Mouse (Mus musculus) telencephalon, adult 2 months (tissue): ENCODE results near the gene Rdm1.
"Not testable (repeated sequence)": the region's sequence is repeated elsewhere in the genome, so short reads cannot be mapped to it uniquely, and the experiment has no call there.

Experiments
- DNase-seq: peaks from one replicate; pipeline ENCODE4 v3.0.0-alpha.2; 2011; ENCODE audit warnings: low read depth, low spot score

The Rdm1 gene

DNA sequence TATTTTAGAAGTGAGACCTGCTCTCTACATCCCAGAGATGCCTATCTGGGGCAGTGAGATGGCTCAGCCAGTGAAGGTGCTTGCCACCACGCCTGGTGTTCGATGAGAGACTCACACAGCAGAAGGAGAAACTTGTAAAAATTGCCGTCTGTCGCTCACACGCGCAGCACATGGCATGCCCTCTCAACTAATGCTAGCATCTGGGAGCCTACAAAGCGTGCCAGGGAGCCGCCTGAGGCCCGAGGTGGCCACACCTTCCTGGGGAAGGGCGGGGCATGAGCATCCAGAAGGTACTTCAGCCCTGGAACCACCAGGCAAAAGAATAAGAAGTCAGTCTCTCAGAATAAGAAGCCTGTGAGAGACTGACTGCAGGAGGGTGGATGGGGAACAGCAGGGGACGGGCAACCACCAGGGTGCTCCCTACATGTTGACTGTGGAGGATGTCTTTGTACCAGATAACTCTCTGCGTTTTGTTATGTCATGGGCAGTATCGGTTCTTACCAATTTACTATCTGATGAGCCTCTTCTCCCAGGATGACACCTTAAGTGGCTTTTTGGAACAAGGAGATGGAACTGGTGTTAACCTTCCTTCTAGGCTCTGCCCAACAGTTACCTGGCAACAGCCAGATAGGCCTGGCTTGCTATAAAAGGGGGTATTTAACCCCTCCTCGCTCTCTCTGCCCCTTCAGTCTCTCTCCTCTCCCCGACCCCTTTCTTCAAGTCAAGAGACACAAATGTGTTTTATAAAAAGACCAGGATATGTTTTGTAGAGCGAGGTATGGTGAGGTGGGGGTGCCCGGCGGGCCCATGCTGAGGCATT is 9.8 kb upstream of the Rdm1 start:
- no peak for DNase-seq

DNA sequence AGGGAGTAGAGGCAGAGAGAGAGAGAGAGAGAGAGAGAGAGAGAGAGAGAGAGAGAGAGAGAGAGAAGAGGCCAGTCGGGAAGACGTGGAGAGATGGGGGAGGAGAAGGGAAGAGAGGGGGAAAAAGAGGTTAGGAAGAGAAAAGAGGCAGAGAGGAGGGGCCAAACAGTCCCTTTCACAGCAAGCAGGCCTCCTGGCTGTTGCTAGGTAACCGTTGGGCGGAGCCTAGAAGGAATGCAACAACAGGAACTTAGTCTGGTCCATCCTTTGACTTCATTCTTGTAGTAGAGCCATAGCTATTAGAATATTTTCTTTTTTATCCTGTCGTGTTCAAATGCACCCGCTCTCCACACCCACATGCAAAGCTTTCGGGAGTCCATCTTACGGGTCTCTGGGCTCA is 9.1 kb upstream of the Rdm1 start:
- DNase-seq = no peak

DNA sequence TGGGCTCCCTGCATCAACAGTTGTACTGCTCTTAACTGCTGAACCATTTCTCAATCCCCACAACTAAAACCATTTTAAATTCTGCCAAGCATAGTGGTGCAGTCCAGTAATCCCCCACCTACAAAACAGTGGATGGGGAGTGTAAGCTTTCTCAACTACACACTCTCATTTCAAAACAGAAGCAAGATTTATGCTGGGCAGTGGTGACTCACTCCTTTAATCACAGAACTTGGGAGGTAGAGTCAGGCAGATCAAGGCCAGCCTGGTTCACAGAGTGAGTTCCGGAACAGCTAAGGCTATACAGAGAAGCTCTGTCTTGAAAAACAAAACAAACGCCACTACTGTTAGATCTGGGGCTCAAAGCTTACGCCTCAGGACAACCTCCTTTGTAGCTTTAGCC is 8.4 kb upstream of the Rdm1 start:
- DNase-seq = no peak

DNA sequence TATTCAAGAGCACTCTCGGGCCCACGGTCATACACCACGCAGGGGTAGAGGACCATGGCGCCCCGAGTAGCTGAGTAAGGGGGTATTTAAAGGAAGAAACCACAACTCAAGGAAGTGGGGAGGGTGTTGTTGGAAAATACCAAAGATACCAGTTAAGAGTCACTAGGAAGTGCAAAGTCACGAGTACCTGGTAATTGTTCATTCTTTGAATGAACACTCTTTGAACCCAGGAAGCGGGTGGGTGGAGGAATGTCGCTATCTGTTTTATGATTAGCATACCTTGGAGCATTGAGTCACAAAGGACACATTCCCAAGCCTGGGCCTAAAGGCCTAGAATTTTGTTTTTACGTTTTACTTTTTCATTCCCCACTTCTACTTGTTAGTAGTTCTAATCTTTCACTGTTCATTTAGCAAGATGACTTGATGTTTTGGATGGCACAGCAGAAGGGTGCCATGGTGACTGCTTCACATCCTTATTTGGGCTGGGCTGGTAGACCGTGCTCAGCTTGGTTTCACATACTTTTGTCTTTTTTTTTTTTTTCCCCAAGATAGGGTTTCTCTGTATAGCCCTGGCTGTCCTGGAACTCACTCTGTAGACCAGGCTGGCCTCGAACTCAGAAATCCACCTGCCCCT is 6.9 kb upstream of the Rdm1 start:
- DNase-seq = not testable (repeated sequence)

DNA sequence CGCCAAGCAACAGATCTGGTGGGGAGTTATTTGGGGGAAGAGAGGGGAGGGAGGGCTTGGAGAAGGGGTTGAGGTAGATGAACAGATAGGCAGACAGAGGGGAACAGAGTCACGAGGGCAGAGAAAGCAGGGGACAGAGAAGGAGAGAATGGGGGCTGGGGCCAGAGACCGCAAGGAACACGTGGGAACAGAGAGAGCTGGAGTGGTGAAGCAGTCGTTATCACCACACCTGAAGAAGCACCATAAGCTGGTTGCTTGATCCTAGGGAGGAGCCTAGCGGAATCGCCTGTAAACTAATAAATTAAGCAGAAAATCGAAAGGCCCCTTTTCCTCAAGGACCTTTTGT is 373 bp upstream of the Rdm1 start:
- no peak for DNase-seq

DNA sequence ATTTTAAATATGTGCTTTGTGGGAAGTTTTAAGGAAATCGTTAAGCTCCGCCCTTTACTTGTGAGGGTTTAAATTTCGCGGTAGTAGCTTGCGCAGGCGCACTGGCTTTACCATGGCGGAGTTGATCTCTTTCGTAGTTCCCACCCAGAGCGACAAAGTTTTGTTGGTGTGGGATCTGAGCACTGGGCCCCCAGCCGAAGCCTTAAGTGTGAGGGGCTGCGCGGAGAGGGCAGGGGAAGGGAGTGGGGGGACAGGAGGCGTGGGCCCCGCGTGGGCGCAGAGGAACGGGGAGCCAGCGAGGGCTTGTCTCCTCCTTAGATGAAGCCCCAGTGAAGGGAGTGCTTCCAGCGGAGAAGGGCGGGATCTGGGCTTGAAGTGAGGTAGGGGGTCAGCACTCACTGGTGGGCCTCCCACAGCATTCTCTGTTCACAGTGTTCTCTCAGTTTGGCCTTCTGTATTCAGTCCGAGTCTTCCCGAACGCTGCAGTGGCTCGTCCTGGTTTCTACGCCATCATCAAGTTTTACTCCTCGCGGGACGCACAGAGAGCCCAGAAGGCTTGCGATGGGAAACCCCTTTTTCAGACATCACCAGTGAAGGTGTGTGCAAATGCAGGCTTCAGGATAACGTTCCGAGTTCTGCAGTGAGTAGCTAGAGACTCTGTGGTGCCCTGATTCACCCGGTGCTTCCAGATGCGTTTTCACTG is 1.0 kb downstream of the Rdm1 start:
- peak; percentile 88 for DNase-seq

DNA sequence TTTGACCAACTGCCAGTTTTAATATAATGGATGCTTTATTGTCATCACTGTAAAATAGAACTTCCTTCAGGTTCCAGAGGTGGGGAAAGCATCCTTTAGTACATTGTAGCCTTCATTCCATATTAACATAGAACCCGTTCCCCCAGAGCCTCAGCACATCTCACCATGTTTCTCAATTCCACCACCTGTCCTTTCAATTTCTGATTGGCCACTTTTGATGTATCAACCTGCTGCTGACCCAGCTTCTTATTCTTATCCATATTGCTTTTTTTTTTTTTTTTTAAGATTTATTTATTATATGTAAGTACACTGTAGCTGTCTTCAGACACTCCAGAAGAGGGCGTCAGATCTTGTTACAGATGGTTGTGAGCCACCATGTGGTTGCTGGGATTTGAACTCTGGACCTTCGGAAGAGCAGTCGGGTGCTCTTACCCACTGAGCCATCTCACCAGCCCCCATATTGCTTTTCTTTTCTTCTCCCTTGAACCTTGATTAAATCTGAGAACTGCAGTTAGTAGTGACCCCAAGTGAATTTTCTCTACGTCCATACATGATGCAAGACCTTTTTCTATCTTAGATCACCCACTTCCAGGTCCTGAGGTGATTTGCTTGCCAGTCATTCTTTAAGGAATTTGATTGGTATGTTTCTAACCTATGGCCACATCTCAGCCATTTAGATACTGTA is 1.9 kb downstream of the Rdm1 start:
- DNase-seq = not testable (repeated sequence)

DNA sequence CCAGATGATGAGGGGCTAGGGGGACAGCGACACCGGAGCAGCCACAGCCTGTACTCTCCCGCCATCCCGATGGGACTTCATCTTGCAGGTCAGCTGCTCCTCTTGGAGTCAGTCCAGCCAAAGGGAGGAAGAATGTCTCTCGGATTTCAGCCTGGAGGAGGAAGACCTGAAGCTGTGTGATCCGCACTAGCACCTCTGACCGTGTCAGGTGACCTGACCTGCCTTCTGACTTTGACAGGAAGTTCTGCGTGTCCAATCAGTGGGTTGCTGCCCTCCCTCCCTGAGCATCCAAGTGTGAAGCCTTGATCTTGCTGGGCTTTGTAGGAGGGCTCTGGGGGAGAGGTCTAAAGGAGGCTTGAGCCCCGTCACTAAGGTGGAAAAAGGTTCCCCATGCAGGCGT is 8.7 kb downstream of the Rdm1 start:
- no peak for DNase-seq

DNA sequence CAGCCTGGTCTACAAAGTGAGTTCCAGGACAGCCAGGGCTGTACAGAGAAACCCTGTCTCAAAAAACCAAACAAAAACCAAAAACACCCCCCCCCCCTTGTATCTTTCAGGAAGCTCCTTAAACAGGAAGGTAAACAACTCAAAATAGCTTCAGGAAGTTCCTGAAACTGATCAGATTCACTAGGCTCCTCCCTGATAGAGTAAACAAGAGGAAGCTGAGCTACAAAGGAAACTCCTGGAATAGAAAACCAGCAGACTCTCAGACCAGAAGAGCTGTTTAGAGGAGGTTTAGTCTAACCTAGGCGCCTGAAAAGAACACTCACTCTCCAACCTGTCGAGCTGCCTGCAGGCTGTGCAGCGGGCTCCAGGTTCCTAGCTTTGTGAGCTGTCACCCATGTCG is 12.8 kb downstream of the Rdm1 start:
- no peak for DNase-seq

DNA sequence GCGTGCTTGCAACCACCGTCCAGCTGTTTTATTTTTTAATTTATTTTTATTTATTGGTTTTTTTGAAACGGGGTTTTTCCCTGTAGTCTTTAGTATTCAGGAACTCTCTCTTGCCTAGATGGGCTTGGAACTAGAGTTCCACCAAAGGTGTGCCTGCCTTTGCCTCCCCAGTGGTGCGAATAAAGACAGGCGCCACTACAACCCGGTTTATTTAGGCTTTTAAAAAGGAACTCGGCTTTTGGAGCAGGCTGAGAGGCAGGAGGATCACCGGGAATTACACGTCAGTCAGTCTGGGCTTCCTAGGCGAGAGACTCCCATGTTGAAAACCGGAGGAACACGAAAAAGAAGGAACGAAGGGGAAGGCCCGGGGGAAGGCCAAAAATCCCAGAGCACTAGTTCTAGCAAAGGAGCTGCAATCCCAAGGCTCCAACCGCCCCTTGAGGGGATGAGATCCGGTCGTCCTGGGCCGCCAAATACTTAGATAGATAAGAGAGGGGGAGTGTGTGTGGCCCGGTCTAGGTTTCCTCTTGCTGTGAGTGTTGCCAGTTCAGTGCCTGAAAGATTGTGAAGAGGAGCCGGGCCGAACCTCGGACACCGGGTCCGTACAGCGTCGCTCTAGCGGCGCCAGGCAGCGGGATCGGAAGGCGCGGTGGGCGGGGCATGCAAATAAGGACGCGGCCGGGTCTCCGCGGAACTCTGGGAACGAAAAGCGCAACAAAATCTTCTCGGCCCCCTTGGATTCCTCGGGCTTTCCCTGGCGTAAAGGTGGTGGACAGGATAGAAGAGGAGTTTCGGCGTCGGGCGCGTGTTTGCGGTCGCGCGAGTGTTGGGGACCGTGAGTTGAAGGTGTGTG is 14.1 kb downstream of the Rdm1 start:
- peak; percentile 50 for DNase-seq

DNA sequence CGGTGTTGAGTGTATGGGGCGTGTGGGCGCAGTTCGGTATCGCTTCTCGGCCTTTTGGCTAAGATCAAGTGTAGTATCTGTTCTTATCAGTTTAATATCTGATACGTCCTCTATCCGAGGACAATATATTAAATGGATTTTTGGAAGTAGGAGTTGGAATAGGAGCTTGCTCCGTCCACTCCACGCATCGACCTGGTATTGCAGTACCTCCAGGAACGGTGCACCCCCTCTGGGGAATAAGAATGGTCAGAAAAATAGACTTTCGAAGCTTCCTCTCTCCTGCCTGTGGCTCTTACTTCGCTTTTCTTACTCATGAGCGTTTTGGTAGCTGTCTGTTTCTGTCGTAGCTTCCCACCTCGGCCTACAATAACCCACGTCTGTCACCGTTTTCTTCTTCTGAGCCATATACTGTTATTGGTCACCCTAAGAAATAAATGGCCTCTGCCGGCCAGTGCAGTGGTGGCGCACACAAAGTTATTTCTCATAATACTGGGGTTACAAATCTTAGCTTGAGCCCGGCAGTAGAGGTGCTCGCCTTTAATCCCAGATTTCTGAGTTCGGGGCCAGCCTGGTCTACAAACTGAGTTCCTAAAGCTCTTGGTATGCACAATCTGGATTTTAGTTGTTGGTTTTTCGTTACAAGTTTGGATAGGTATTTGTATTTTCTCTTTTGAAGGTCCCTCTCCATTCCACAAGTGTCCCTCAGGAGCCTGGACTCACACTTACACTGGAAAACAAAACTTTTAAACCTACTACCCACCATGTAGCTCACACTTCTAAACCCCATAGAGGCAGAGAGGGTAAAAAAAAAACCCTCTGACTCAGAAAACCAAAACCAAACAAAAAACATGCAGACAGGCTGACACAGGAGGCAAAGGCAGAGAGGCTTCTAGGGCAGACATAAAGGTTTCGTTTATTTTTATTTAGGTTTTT is 15.0 kb downstream of the Rdm1 start:
- DNase-seq = peak; percentile 75

DNA sequence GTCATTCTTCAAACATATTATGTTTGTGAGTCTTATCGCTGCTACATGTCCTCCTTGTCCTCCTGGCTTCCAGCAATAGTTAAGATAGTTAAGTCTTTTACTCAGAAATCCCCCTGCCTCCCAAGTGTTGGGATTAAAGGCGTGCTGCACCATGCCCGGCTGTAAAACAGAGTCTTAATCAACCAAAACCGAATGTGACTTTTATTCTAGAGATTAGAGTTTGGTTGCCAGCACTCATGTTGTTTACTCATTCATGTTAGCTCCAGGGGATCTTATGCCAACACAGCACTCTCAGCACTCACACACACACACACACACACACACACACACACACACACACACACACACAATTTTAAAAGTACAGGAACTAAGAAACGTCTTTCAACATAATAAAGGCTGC is 15.9 kb downstream of the Rdm1 start:
- DNase-seq = no peak

DNA sequence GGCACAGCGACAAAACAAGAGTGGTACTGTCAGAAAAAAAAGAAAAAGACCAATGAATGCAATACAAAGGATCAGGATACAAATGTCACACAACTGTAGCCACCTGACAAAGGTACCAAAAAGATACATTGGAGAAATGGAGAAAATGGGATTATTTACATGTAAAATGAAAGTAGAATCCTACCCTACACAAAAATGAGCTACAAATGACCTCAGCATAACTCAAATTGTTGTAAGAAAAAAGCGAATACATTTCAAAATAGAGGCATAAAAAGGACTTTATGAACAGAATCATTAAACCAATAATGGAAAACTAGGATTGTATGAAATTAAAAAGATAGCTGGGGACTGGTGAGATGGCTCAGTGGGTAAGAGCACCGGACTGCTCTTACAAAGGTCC is 17.6 kb downstream of the Rdm1 start:
- DNase-seq = no peak

DNA sequence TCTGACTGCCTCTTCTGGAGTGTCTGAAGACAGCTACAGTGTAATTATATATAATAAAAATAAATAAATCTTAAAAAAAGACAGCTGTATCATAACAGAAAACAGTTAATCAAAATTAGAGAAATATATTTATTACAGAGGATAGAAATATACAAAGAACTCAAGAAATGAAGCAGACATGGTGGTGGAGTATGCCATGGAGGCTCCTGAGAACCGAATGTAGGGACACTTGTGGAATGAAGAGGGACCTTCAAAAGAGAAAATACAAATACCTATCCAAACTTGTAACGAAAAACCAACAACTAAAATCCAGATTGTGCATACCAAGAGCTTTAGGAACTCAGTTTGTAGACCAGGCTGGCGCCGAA is 18.0 kb downstream of the Rdm1 start:
- DNase-seq = not testable (repeated sequence)

DNA sequence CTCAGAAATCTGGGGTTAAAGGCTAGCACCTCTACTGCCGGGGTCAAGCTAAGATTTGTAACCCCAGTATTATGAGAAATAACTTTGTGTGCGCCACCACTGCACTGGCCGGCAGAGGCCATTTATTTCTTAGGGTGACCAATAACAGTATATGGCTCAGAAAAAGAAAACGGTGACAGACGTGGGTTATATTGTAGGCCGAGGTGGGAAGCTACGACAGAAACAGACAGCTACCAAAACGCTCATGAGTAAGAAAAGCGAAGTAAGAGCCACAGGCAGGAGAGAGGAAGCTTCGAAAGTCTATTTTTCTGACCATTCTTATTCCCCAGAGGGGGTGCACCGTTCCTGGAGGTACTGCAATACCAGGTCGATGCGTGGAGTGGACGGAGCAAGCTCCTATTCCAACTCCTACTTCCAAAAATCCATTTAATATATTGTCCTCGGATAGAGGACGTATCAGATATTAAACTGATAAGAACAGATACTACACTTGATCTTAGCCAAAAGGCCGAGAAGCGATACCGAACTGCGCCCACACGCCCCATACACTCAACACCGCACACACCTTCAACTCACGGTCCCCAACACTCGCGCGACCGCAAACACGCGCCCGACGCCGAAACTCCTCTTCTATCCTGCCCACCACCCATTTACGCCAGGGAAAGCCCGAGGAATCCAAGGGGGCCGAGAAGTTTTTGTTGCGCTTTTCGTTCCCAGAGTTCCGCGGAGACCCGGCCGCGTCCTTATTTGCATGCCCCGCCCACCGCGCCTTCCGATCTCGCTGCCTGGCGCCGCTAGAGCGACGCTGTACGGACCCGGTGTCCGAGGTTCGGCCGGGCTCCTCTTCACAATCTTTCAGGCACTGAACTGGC is 18.7 kb downstream of the Rdm1 start:
- DNase-seq = peak; percentile 77

DNA sequence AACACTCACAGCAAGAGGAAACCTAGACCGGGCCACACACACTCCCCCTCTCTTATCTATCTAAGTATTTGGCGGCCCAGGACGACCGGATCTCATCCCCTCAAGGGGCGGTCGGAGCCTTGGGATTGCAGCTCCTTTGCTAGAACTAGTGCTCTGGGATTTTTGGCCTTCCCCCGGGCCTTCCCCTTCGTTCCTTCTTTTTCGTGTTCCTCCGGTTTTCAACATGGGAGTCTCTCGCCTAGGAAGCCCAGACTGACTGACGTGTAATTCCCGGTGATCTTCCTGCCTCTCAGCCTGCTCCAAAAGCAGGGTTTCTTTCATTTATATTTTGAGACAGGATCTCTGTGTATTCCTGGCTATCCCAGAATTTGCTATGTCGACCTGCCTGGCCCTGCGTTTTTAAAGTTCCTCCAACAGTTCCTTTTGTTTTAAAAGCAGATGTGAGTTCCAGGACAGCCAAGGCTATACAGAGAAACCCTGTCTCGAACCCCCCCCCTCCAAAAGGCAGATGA is 19.3 kb downstream of the Rdm1 start:
- DNase-seq = not testable (repeated sequence)

DNA sequence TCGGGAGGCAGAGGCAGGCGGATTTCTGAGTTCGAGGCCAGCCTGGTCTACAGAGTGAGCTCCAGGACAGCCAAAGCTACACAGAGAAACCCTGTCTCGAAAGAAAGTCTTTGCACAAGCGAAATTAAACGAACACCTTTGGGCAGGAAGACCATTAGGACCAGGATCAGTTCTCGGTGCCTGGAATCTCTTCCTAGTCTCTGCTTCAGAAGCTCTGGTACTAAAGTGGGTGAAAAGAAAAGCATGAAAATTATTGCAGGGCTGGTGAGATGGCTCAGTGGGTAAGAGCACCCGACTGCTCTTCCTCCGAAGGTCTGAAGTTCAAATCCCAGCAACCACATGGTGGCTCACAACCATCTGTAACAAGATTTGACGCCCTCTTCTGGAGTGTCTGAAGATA is 20.1 kb downstream of the Rdm1 start:
- DNase-seq = not testable (repeated sequence)

DNA sequence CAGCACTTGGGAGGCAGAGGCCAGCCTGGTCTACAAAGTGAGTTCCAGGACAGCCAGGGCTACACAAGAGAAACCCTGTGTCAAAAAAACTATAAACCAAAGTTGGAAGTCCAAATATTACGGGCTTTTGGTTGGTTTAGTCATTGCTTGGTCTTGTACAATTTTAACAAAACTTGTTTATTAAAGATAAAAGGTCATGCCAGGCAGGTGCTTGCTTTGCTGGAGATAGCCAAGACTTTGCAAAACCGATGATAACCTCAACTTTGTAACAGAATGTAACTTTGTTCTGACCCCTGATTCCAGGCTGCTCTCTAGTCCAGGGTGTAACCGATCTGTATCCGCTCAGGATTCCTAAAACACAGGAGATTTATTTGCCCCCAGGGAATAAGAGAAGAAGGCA is 29.4 kb downstream of the Rdm1 start:
- no peak for DNase-seq

DNA sequence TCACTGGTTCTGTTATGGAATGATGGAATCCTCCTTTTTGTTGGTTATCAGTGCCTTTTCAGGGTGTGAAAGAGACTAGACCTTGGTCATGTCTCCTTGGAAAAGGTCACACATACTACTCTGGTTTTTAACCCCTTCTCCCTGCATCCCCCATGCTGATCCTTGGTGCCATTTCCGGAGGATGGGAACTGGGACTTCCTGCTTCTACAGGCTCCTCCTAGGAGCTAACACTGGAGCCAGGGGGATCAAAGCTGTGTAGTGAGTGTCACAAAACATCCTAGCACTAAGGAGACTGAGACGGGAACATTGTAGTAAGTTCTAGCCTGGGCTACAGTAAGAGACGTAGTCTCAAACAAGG is 30.5 kb downstream of the Rdm1 start:
- DNase-seq = no peak
